Mouse (Mus musculus) heart, embryonic 14.5 days (tissue): Measurements from ENCODE around the gene Ank. TPM values are rescaled to one million over a fixed set of nuclear protein-coding genes. Genes with fewer than 3 reads are reported as not detected.

Experiments used
- ATAC-seq: fragments of 200-750 bp; cut with Nextera tagmentation; 2 replicates; pipeline ENCODE4 v1.8.0; 2017; ENCODE audit warnings: low read depth, moderate TSS enrichment; ENCODE audit not compliant: insufficient number of reproducible peaks, insufficient read depth, low FRiP score
- H3K27ac ChIP-seq, 2 experiments: fragments of 200-500 bp in 1 of 2; fragments of 300-500 bp in 1 of 2; sonication (generic) in 1 of 2; replicated peaks in 1 of 2; 2 replicates each; pipeline ENCODE4 v1.5.1; 2012 to 2014; ENCODE audit warnings: low read depth in 2 of 2, low read length in 2 of 2, control low read depth in 1 of 2, mild to moderate bottlenecking in 1 of 2, mixed read lengths in 1 of 2; ENCODE audit not compliant: control insufficient read depth in 1 of 2, insufficient read depth in 1 of 2
- H3K27me3 ChIP-seq: fragments of 300-500 bp; sonication (generic); 2 replicates; pipeline ENCODE4 v1.6.1; 2014; ENCODE audit warnings: mild to moderate bottlenecking, low read length, control low read depth; ENCODE audit not compliant: control insufficient read depth, insufficient read depth
- H3K36me3 ChIP-seq: fragments of 300-500 bp; sonication (generic); 2 replicates; pipeline ENCODE4 v1.6.1; 2014; ENCODE audit warnings: mild to moderate bottlenecking, control low read depth, low read length, mixed read lengths; ENCODE audit not compliant: control insufficient read depth, insufficient read depth
- H3K4me1 ChIP-seq, 2 experiments: fragments of 200-500 bp in 1 of 2; fragments of 300-500 bp in 1 of 2; sonication (generic) in 1 of 2; 2 replicates each; pipeline ENCODE4 v1.6.1; 2012 to 2014; ENCODE audit warnings: low read length in 2 of 2, control low read depth in 1 of 2, mixed read lengths in 1 of 2; ENCODE audit not compliant: control insufficient read depth in 2 of 2, insufficient read depth in 2 of 2
- H3K4me2 ChIP-seq: fragments of 300-500 bp; sonication (generic); 2 replicates; pipeline ENCODE4 v1.6.1; 2014; ENCODE audit warnings: mild to moderate bottlenecking, low read length
- H3K4me3 ChIP-seq, 2 experiments: fragments of 200-500 bp in 1 of 2; fragments of 300-500 bp in 1 of 2; sonication (generic) in 1 of 2; 2 replicates each; pipeline ENCODE4 v1.5.1; 2012 to 2014; ENCODE audit warnings: low read length in 2 of 2, mild to moderate bottlenecking in 2 of 2, control low read depth in 1 of 2, low read depth in 1 of 2, moderate library complexity in 1 of 2; ENCODE audit not compliant: control insufficient read depth in 1 of 2, insufficient read depth in 1 of 2
- H3K9ac ChIP-seq: fragments of 300-500 bp; sonication (generic); 2 replicates; pipeline ENCODE4 v1.6.1; 2014; ENCODE audit warnings: mild to moderate bottlenecking, low read length
- H3K9me3 ChIP-seq: fragments of 300-500 bp; sonication (generic); 2 replicates; pipeline ENCODE4 v1.6.1; 2016; ENCODE audit warnings: low read length, control low read depth; ENCODE audit not compliant: control insufficient read depth
- WGBS: fragments of 180-500 bp; shearing (Covaris S2); extraction: QIAGEN DNeasy Blood & Tissue Kit; methylation state at CpG from one replicate; pipeline ENCODE4 v1.1.7; 2014; 5-methylcytosine and 5-hydroxymethylcytosine counted together
- polyA plus RNA-seq: library from polyadenylated mRNA; unstranded; fragments of >200 nt; fragmentation: Nextera tagmentation; extraction: Ambion mirVana; gene quantifications from 2 replicates; pipeline ENCODE4 v1.2.1, GENCODE M21; 2014

The Ank gene
- polyA plus RNA-seq, 1 experiment from 2014 or later: 15.9 TPM

- ATAC-seq: no peak
- H3K27ac ChIP-seq: no peak overlapping the region
- H3K4me1 ChIP-seq: no peaks in the 10 kb centered on the region; a peak in 1 of 4 replicates
- H3K9ac ChIP-seq: no peak overlapping the region
- no peaks in the 10 kb centered on the region for H3K27me3 ChIP-seq
- no peak overlapping the region for H3K4me2 ChIP-seq
- H3K9me3 ChIP-seq: no peaks in the 10 kb centered on the region
- no peak overlapping the region for H3K4me3 ChIP-seq
- peaks cover 70% of the 10 kb centered on the region for H3K36me3 ChIP-seq
- WGBS: 84% methylated on average over 6 of the region's 6 CpGs
Observed at GRCm38 (mm10) chr15:27568371-27568770, 101.9 kb downstream of the Ank start.

DNA sequence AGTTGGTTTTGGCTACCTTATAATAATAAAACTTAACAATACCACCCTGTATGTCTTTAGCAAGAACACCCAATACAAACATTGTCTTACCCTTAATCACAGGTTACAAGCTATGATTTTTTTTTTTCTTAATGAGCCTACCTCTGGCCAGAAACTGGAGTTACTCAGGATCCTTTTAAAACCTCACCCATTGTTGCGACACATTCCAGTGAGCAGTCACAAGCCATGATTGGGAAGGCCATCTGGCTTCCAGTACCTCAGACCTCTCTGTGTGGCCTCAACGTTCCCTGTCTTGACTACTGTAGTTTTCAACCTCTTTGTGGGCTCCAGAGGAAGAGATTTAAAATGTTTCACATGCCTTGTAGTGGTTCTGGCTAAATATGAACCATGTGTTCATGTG lies 103.4 kb downstream of the Ank start:
- H3K27me3 ChIP-seq: no peaks in the 10 kb centered on the region
- no peak overlapping the region for H3K27ac ChIP-seq
- peaks cover 0 to under 1% of the 10 kb centered on the region in 2 experiments; a peak in 1 of 4 replicates for H3K4me1 ChIP-seq
- peaks cover 62% of the 10 kb centered on the region for H3K36me3 ChIP-seq
- no peak overlapping the region for H3K4me2 ChIP-seq
- H3K9me3 ChIP-seq: no peaks in the 10 kb centered on the region
- whole genome bisulfite sequencing: 82% methylated on average over 2 of the region's 2 CpGs
- no peak overlapping the region for H3K9ac ChIP-seq
- no peak for ATAC-seq
- H3K4me3 ChIP-seq: no peak overlapping the region

DNA sequence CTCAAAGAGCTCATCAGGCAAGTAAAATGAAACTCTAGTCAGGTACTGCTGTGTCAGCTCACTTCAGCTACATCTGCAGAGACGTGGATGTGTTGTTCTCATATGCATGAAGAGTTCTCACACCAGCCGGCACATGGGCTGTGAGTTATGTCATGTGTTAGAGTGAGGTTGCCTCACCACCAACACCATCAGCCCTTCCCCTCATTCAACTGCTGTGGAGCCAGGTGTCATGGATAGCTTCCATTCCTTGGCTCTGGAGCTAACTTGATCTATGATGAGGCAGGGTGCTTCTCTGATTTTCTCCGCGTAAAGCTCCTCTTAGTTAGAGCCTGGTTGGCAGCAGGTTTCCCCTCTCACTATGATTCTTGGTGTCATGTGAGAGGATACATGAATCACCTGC lies 103.9 kb downstream of the Ank start:
- Histone ChIP-seq H3K9me3 (no peaks in the 10 kb centered on the region), H3K36me3 (peaks cover 59% of the 10 kb centered on the region), H3K4me1 (peaks cover 2 to 5% of the 10 kb centered on the region in 2 experiments), H3K27ac (no peak overlapping the region), H3K27me3 (no peaks in the 10 kb centered on the region), H3K9ac (no peak overlapping the region), H3K4me2 (no peak overlapping the region), H3K4me3 (no peak overlapping the region)
- WGBS: 91% methylated on average over 4 of the region's 4 CpGs
- ATAC-seq: no peak

- 63% methylated on average over 8 of the region's 8 CpGs for WGBS
- no peak for ATAC-seq
Observed at GRCm38 (mm10) chr15:27571179-27571578, 104.7 kb downstream of the Ank start.

GRCm38 (mm10) chr15:27574992-27575781 lies 108.7 kb downstream of the Ank start:
- H3K36me3 ChIP-seq: peaks cover 15% of the 10 kb centered on the region
- 69% methylated on average over 8 of the region's 8 CpGs for WGBS
- H3K9ac ChIP-seq: no peak overlapping the region
- peak overlapping the region; percentile 28 to 66; a peak in 2 of 4 replicates for H3K27ac ChIP-seq
- peaks cover 14 to 20% of the 10 kb centered on the region in 2 experiments for H3K4me1 ChIP-seq
- H3K27me3 ChIP-seq: no peaks in the 10 kb centered on the region
- H3K9me3 ChIP-seq: no peaks in the 10 kb centered on the region
- ATAC-seq: no peak
- H3K4me3 ChIP-seq: no peak overlapping the region
- H3K4me2 ChIP-seq: no peak overlapping the region

More at GRCm38 (mm10) chr15:27571179-27571578, 104.7 kb downstream of the Ank start:
- Histone ChIP-seq H3K9me3 (no peaks in the 10 kb centered on the region), H3K4me1 (peaks cover 9 to 13% of the 10 kb centered on the region in 2 experiments), H3K4me2 (no peak overlapping the region), H3K27ac (no peak overlapping the region), H3K27me3 (no peaks in the 10 kb centered on the region), H3K36me3 (peaks cover 52% of the 10 kb centered on the region), H3K9ac (no peak overlapping the region), H3K4me3 (no peak overlapping the region)

GRCm38 (mm10) chr15:27575932-27576331 lies 109.5 kb downstream of the Ank start:
- Histone ChIP-seq H3K27ac (peak overlapping the region; percentile 34 to 66), H3K4me2 (no peak overlapping the region), H3K9me3 (no peaks in the 10 kb centered on the region), H3K27me3 (no peaks in the 10 kb centered on the region), H3K9ac (no peak overlapping the region), H3K4me3 (no peak overlapping the region), H3K36me3 (peaks cover 15% of the 10 kb centered on the region), H3K4me1 (peaks cover 18 to 24% of the 10 kb centered on the region in 2 experiments)
- WGBS: 46% methylated on average over 3 of the region's 3 CpGs
- peak; percentile 55; the same call in 1 of the 2 replicates for ATAC-seq

DNA sequence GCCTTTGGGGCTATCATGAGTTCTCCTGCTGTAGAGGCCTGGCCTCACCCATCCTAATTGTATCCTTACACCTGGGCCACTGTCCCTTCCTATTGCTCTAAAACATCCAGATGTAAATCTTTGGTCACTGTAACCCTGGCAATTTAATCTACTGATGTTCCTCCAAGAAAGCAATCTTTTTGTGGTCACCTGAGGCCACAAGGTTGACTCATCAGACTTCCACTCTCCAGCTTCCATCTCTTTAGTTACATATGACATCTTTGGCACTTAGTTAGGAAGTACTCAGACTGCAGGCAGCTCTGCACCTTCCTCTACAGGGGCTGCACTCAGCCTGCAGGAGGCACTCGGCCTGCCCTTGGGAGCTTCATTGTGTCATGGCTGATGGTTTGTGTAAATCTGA lies 110.4 kb downstream of the Ank start:
- peaks cover 8% of the 10 kb centered on the region for H3K36me3 ChIP-seq
- H3K9ac ChIP-seq: no peak overlapping the region
- no peak overlapping the region for H3K4me2 ChIP-seq
- H3K27me3 ChIP-seq: no peaks in the 10 kb centered on the region
- no peak overlapping the region for H3K4me3 ChIP-seq
- WGBS: 76% methylated on average over 1 of the region's 1 CpGs
- no peaks in the 10 kb centered on the region for H3K9me3 ChIP-seq
- no peak for ATAC-seq
- H3K27ac ChIP-seq: peak overlapping the region in 1 of 2 experiments; percentile 66; a peak in 2 of 4 replicates
- peaks cover 20 to 27% of the 10 kb centered on the region in 2 experiments for H3K4me1 ChIP-seq
